Comparison of ENCODE assay signal across 8 mouse cellular contexts in the genomic region with DNA sequence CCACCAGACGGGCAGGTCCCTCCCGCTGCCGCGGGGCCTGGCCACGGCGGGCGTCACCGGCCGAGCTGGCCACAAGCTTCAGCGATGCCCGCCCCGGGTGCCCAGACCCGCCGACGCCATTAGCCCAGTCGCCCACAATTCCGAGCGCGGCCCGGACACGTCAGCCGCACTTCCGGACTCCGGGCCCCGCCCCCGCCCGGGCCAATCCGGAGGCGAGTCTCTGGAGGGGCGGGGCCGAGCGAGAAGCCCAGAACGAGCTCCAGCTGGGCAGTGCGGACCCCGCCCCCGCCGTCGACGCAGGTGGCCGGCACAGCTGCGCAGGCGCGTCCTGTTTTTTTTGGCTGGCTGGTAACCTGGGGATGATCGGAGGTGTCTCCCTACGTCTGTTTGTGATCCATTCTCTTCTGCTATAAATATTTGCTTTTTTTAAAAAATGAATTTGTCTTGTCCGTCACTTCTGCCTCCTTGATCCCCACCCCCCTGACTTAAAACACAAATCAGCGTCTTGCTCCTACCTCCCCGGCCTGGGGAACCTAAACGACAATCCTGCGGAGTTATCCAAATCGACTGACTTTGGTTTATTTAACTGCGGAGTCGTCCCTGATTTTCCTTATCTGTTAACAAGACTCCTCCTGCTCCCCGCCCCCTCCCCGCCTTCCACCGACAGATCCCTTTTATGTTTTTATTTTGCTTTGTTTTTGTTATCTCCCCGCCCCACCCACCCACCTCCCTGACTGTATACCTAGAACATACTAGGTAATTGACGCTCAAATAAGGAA. TPM values are rescaled to one million over a fixed set of nuclear protein-coding genes. Genes with fewer than 3 reads are reported as not detected.
DNase-seq lines count a peak whose midpoint lies in the region; ATAC-seq and TF ChIP-seq lines count a peak whose summit lies in the region.

A gene (minus strand): TSS at position 261 of the 779 bp plus-strand sequence.

- no peak for TF ChIP-seq CTCF in layer of hippocampus, adult 2 months (conservative IDR thresholded peaks at IDR 0.05)
- TF ChIP-seq CTCF in lung, embryonic 14.5 days (IDR thresholded peaks at IDR 0.05; ENCODE audit: low read depth): no peak
- TF ChIP-seq CTCF in olfactory bulb, adult 2 months (IDR thresholded peaks at IDR 0.05; ENCODE audit: insufficient read depth, low read depth, low read length): no peak
- 0 out of 2 replicates have a peak, but pooled peaks have one; percentile 55 for TF ChIP-seq CTCF in thymus, adult 2 months (IDR thresholded peaks at IDR 0.05; ENCODE audit: borderline replicate concordance, control insufficient read depth, extremely low read depth, insufficient read depth, low read length, poor library complexity)

- H3K27me3 ChIP-seq in forebrain, embryonic 16.5 days (replicated peaks; ENCODE audit: control insufficient read depth, insufficient read depth, low read length): no peaks in the 10 kb centered on the region
- H3K27me3 ChIP-seq in lung, embryonic 14.5 days (ENCODE audit: insufficient read depth, low read length): no peaks in the 10 kb centered on the region
- no peaks in the 10 kb centered on the region for H3K27me3 ChIP-seq in thymus, adult 2 months (ENCODE audit: control insufficient read depth, insufficient read depth, low read length)

- no peaks in the 10 kb centered on the region for H3K4me1 ChIP-seq in ES-E14 (ENCODE audit: control insufficient read depth in 2 of 2, insufficient read depth in 2 of 2, low read length in 2 of 2, poor library complexity in 1 of 2)
- peaks cover 14% of the 10 kb centered on the region for H3K4me1 ChIP-seq in forebrain, embryonic 16.5 days (replicated peaks; ENCODE audit: control insufficient read depth, insufficient read depth, low read length)
- H3K4me1 ChIP-seq in lung, embryonic 14.5 days (ENCODE audit: insufficient read depth): peaks cover 9% of the 10 kb centered on the region; the same call in 1 of the 2 replicates
- no peaks in the 10 kb centered on the region for H3K4me1 ChIP-seq in olfactory bulb, adult 2 months (ENCODE audit: control insufficient read depth, insufficient read depth, low read length)
- H3K4me1 ChIP-seq in thymus, adult 2 months (replicated peaks; ENCODE audit: control insufficient read depth, insufficient read depth, low read length): peaks cover 2% of the 10 kb centered on the region; the same call in 1 of the 2 replicates

- intact Hi-C loops in heart, postnatal 36 days (cut with DNase I): loop anchor here (5.0 to 10.0 kb wide), 2 partner anchors 269 to 982 kb away; a partner anchor contains a TSS

- H3K4me2 ChIP-seq in forebrain, embryonic 16.5 days (ENCODE audit: low read length): peak within 1 kb of the TSS; percentile 85
- H3K4me2 ChIP-seq in lung, embryonic 14.5 days: peak within 1 kb of the TSS; percentile 85

- DNase-seq in ES-E14 (ENCODE audit: low read depth, low spot score): peak; percentile 93
- DNase-seq in cerebellum, adult 11-12 months: peak; percentile 97
- DNase-seq in heart, postnatal 36 days: peak; percentile 95
- peak; percentile 96 for DNase-seq in layer of hippocampus, adult 2 months (ENCODE audit: low spot score in 2 of 2)
- peak; percentile 97 for DNase-seq in lung, embryonic 14.5 days
- DNase-seq in thymus, adult 2 months: peak; percentile 97

- TF ChIP-seq POLR2A in olfactory bulb, adult 2 months (IDR thresholded peaks at IDR 0.05; ENCODE audit: insufficient read depth, low read depth, low read length): peak; percentile 67
- TF ChIP-seq POLR2A in thymus, adult 2 months (IDR thresholded peaks at IDR 0.05; ENCODE audit: control insufficient read depth, extremely low read depth, insufficient read depth, low read length, poor library complexity): peak; percentile 66

- H3K9me3 ChIP-seq in ES-E14 (ENCODE audit: control insufficient read depth, insufficient read depth, low read depth, low read length): no peaks in the 10 kb centered on the region
- H3K9me3 ChIP-seq in forebrain, embryonic 16.5 days (ENCODE audit: control insufficient read depth, low read length): no peaks in the 10 kb centered on the region
- H3K9me3 ChIP-seq in lung, embryonic 14.5 days (ENCODE audit: low read depth, low read length): no peaks in the 10 kb centered on the region

- peak within 1 kb of the TSS; percentile 97 to 98 for H3K4me3 ChIP-seq in ES-E14 (ENCODE audit: insufficient read depth in 1 of 2, low read depth in 1 of 2, low read length in 2 of 2, poor library complexity in 1 of 2, severe bottlenecking in 1 of 2)
- peak within 1 kb of the TSS; percentile 68 for H3K4me3 ChIP-seq in forebrain, embryonic 16.5 days (replicated peaks; ENCODE audit: low read length)
- peak within 1 kb of the TSS; percentile 77 for H3K4me3 ChIP-seq in layer of hippocampus, adult 2 months
- H3K4me3 ChIP-seq in lung, embryonic 14.5 days (ENCODE audit: low read depth, low read length): peak within 1 kb of the TSS; percentile 97
- peak within 1 kb of the TSS; percentile 100 for H3K4me3 ChIP-seq in olfactory bulb, adult 2 months (ENCODE audit: insufficient read depth, low read depth, low read length)
- peak within 1 kb of the TSS; percentile 98 for H3K4me3 ChIP-seq in thymus, adult 2 months (ENCODE audit: control insufficient read depth, insufficient read depth, low read length)

- under 1% methylated on average over 58 of the region's 58 CpGs for WGBS in forebrain, embryonic 16.5 days
- under 1% methylated on average over 51 of the region's 58 CpGs for WGBS in lung, embryonic 14.5 days
- under 1% methylated on average over 56 of the region's 58 CpGs for WGBS in olfactory bulb, adult 2 months
- WGBS in thymus, adult 2 months: under 1% methylated on average over 58 of the region's 58 CpGs

- no peaks in the 10 kb centered on the region for H3K36me3 ChIP-seq in ES-E14 (ENCODE audit: control insufficient read depth, insufficient read depth, low read length, poor library complexity, severe bottlenecking)
- no peaks in the 10 kb centered on the region for H3K36me3 ChIP-seq in forebrain, embryonic 16.5 days (ENCODE audit: control insufficient read depth, insufficient read depth)
- no peaks in the 10 kb centered on the region for H3K36me3 ChIP-seq in lung, embryonic 14.5 days (ENCODE audit: insufficient read depth)
- no peaks in the 10 kb centered on the region for H3K36me3 ChIP-seq in thymus, adult 2 months (ENCODE audit: control insufficient read depth, insufficient read depth, low read length)

- peak; percentile 100 for ATAC-seq in forebrain, embryonic 16.5 days
- ATAC-seq in lung, embryonic 14.5 days (ENCODE audit: insufficient read depth): peak; percentile 99

- H3K9ac ChIP-seq in ES-E14 (ENCODE audit: insufficient read depth, low read depth, low read length, poor library complexity, severe bottlenecking): peak within 1 kb of the TSS; percentile 87
- peak within 1 kb of the TSS; percentile 87 for H3K9ac ChIP-seq in forebrain, embryonic 16.5 days (replicated peaks; ENCODE audit: low read depth, low read length)
- H3K9ac ChIP-seq in lung, embryonic 14.5 days: peak within 1 kb of the TSS; percentile 89

- no peak within 1 kb of the TSS; the same call in 1 of the 2 replicates for H3K27ac ChIP-seq in ES-E14 (ENCODE audit: insufficient read depth, low read depth, low read length, poor library complexity, severe bottlenecking)
- H3K27ac ChIP-seq in forebrain, embryonic 16.5 days (ENCODE audit: low read length): peak within 1 kb of the TSS; percentile 67
- H3K27ac ChIP-seq in layer of hippocampus, adult 2 months: peak within 1 kb of the TSS; percentile 93
- peak within 1 kb of the TSS; percentile 69 for H3K27ac ChIP-seq in lung, embryonic 14.5 days (ENCODE audit: low read depth)
- peak within 1 kb of the TSS; percentile 81; the same call in 1 of the 2 replicates for H3K27ac ChIP-seq in olfactory bulb, adult 2 months (ENCODE audit: insufficient read depth, low read depth, low read length)
- H3K27ac ChIP-seq in thymus, adult 2 months (ENCODE audit: control insufficient read depth, insufficient read depth, low read length): 0 out of 2 replicates have a peak within 1 kb of the TSS, but pooled peaks have one; percentile 14

- in situ Hi-C loops in ES-E14 (cut with MboI; ENCODE audit: low sequenced_read_pairs in 2 of 2, unreplicated experiment in 2 of 2): loop anchor here in 1 of 2 experiments (25.0 kb wide), 1 partner anchor 514 kb away; no protein-coding TSS in a partner anchor

TF ChIP-seq in ES-E14, 5 proteins besides CTCF, POLR2A, EP300 and RAD21:
- no peak for TF ChIP-seq ZNF384 (IDR thresholded peaks at IDR 0.05; ENCODE audit: low read depth, low read length)
- TF ChIP-seq MAFK (IDR thresholded peaks at IDR 0.05; ENCODE audit: insufficient read depth, low read depth, low read length): no peak
- peak; percentile 63; the same call in 1 of the 2 replicates for TF ChIP-seq HCFC1 (IDR thresholded peaks at IDR 0.05; ENCODE audit: borderline replicate concordance, insufficient read depth, low read length)
- no peak for TF ChIP-seq CHD2 (IDR thresholded peaks at IDR 0.05; ENCODE audit: low read depth, low read length)
- TF ChIP-seq ZC3H11A (IDR thresholded peaks at IDR 0.05; ENCODE audit: borderline replicate concordance, low read depth, low read length): no peak
TF ChIP-seq in ES-E14: peak in this region for 1.

RNA-seq across cellular contexts. Expression of the gene that starts here (rescaled TPM):
- total RNA-seq in ES-E14 (2012; rRNA removed): 38.4 and 45.2 TPM in 2 replicates
- polyA plus RNA-seq in forebrain, embryonic 16.5 days (2015; fragmentation: Nextera tagmentation; extraction: Ambion mirVana): 25.6 and 26.1 TPM in 2 replicates
- total RNA-seq in heart, postnatal 36 days (2021): 10 to 100 TPM; 43.0 to 43.9 TPM
- 100 to 1,000 TPM; 101 TPM for total RNA-seq in layer of hippocampus, adult 2 months (2021)
- 35.0 and 37.3 TPM in 2 replicates for polyA plus RNA-seq in lung, embryonic 14.5 days (2014; fragmentation: Nextera tagmentation; extraction: Ambion mirVana)
- not detected in 2 replicates for polyA plus RNA-seq in olfactory bulb, adult 2 months (2012; ENCODE audit: insufficient read depth, insufficient read length, low replicate concordance, missing spikeins)
- polyA plus RNA-seq in thymus, adult 2 months (2012; rRNA removed): 62.5 and 74.1 TPM in 2 replicates
